Mouse (Mus musculus) heart, adult 8-10 months (tissue): ENCODE data around the gene Itgb3. TPM values are rescaled to one million over a fixed set of nuclear protein-coding genes. Genes with fewer than 3 reads are reported as not detected.
A peak's percentile ranks its signal among the peaks of the same experiment; 100 is the strongest.

Experiments used
- DNase-seq: peaks from one replicate; pipeline ENCODE4 v3.0.0; 2022; ENCODE audit warnings: low spot score
- total RNA-seq, 4 experiments: library from RNA; stranded (reverse); gene quantifications; 2 replicates each; pipeline ENCODE4 v1.2.4; 2022

The Itgb3 gene
- total RNA-seq, 4 experiments from 2014 or later = 2.2 to 4.1 (median 2.9) TPM

DNA sequence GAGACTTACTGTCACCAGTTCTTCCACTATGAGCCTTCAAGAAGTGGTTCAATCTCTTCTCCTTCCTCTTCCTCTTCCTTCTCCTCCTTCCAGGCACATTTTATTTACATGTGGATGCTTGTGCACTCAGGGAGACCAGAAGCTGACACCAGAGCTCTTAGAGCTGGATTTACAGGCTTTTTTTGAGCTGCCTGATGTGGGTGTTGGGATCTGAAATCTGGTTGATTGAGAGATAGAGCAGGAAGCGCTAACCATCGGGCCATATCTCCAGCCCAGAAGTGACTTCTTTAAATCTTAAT is 25.5 kb upstream of the Itgb3 start:
- DNase-seq = no peak

DNA sequence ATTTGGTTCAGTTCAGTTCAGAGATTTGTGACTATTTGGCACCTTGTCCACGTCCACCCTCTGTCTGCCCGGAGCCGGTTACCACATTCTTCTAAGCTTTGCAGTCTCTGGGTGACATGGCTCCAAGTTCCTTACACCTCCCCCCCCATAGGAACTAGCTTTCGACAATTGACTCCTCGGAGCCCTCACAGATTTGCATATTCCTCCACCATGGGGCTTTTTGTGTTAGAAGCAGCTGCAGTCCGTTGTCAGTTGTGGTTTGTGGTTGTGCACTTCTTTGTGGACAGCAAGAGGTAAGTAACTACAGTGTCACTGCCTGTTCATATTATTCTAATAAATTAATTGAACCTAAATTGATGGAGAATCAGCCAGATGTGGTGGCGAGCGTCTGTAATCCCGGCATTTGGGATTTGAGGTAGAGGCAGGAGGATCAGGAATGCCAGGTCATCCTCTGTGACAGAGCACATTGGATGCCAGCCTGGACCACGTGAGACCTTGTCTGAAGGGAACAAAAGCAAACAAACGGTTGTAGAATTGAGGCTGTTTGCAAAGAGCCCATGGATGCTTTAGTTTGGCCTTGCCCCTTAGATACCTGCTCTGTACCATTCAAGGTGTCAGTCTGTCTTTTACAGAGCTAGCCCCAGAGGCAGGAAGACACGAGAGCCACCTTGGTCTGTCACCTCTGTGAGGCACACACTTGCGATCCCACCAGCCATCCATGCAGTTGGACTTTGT is 25.0 kb upstream of the Itgb3 start:
- DNase-seq = no peak

DNA sequence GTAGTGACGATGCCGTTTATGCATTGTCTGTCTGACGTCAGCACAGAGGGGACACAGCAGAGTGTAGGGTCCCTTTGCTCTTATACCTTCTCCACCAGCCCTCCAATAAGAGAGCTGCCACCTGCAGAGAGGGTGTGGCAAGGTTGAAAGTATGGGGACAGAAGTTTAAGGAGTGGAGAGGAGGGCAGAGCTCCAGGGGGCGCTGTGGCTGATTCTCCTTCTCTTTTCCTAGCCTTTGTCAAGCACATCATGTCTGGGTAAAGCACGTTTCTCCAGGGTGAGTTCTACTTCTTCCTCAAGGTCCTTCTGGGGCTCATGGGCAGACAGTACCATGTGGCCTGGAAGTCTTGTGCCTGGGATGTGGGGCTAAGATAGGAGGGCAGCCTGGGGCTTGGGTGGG is 22.3 kb upstream of the Itgb3 start:
- DNase-seq = no peak

DNA sequence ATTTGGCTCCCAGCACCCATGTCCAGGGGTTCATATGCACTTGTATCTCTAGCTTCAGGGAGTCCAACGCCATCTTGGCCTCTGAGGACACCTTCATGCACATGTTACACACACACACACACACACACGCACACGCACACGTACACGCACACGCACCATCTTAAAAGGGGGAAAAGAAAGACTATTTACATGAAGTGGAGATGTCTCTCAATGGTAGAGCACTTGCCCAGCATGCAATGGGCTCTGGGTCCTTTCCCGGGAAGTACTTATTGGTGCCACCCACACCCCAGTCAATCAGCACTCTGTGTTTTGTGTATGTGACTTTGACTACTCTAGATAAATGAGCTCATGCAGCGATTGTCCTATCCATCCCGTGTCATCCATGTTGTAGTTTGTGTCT is 19.9 kb upstream of the Itgb3 start:
- no peak for DNase-seq

DNA sequence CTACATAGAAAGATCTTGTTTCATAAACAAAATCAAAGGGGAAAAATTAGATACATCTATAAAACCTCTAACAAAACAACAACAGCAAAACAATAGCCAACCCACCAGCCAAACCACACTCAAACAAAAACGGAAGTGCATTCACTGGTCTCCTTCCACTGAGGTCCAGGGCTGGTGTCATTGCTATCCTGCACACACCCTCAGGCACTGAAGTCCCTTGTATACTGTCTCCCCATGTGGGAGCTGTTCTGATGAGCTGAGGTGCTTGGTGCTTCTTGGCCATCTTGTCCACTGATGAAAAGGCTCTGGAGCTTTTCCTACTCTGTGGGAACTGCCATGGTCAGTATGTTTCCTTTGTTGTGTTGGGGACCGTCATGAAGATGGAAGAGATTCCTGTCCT is 19.3 kb upstream of the Itgb3 start:
- DNase-seq = no peak

DNA sequence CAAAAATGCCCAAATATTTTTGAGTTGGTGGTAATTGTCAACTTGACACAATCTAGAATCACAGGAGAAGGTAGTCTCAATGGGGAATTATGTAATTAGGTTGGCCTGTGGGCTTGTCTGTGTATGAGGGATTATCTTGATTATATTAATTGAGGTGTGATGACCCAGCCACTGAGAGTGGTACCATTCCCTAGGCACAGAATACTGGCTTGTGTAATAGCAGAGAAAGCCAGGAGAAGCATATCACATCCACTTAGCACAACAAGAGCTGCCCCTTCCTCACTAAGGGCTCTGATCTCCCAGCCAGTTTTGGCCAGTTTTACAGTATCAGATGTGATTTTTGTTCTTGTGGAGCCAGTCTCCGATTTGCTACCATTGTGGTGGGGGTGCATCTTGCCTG is 18.2 kb upstream of the Itgb3 start:
- DNase-seq = no peak

DNA sequence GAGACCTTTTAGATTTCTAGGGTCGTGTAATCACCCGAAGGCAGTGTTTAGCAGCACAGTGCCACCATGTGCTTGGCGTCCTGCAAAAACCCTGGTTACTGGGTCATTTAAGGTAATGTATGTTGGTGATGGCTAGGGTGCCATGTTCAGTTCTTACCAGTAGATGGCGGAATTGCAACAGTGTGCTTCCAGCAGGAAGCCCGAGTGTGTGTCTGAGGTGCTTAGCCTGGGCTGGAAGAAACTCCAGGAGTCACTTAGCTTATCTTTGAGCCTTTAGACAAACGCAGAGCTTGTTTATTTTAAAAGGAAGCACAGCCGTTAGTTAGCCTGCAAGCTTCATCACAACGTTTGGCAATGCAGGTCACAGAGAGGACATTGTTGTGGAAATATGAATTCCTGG is 17.7 kb upstream of the Itgb3 start:
- peak; percentile 82 for DNase-seq

DNA sequence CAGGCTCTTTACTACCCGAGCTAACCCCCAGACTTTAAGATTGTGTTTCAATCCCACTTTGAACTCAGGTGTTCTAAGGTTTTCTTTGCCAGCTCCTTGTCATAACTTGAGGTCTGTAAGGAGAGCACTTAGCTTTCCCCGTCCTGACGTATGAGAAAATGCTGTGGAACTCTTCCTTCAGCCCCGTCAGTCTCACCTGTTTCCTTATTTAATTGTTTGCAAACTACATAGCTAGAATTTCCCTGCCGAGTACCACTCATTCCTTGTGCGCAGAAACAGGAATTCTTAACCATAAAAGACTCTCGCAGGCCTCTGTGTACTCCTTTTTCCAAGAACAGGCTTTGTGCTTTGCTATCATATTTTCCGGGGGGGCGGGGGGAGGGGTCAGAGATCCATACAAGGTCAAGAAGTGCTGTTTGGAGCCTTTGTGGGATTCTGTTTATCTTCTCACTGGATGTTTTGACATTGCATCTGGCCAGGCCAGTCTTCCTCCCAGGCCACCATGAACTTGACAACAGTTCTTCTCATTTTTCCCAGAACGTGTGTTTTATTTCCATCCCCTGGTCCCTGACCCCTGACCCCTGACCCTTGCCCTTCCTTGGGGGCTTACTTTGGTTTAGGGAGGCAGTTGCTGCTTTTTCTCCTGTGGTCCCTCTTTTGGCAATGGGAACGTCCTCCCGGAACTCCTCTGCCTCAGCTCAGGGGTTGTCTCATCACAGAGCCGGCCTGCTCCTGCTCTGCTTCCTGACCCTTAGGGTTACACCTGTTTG is 15.5 kb upstream of the Itgb3 start:
- DNase-seq = no peak

DNA sequence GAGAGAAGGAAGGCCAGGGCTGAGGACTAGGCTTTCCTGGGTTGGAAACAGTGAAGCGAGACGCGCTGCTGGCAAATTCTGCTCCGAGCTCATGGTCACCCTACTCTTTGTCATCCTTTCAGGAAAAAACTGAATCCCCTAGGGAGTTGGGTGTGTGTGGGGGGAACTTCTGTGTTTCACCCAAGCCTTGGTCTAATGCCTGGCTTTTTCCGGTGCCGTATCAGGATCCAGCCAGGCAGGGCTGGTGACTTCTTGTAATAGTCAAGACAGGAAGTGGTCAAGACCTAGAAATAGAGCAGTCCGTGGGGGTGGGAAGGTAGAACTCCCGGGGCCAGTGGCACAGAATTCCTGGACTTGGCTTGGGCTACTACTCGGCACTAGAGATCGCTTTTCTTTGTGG is 11.4 kb upstream of the Itgb3 start:
- DNase-seq = no peak

DNA sequence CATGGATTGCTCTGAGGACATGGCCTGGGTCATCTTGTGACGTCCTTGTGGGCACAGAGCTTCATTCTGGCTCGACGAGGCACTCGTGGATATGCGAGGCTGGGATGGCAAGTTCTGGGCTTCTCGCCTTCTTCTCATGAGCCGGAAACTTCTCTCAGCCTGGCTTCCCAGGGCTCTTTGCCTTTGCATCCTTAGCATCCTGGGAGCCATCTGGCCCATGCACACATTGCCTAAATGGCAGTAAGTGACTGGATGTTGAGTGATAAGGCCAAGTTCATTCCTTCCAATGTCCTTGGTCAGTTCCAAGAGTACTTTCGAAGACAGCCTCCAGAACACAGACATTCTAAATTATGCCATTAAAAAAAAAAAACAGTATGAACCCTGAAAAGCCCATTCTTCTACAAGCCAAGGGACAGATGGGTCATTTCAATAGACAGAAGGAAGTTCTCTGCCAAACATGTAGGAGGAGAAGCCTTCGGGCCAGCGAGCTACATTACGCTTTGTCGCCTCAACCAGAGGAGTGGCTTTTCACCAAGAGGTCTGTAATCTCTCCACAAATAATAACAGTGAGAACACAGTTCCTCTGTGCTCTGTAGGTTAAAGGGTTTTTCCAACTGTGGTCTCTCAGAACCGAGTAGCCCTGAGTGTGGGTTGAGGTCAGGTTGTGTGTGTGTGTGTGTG is 8.4 kb upstream of the Itgb3 start:
- DNase-seq = peak; percentile 46

DNA sequence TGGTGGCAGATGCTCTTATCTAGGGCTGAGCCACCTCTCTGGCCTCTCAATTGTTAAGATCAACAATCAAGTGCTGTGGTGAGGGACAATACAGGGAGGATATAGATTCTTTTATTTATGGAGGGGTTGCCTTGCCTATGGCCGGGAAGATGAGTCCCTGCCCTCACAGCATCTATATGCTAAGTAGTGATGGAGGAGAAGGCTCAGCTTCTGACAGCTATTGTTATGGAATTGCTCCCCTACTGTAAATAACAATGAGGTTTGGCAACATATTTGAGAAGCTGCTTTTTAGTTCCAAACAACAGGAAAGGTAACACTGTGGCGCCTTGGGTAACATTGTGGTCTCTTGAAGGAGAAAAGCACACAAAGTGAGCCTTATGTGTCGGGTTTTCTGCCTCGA is 7.1 kb upstream of the Itgb3 start:
- DNase-seq = no peak

DNA sequence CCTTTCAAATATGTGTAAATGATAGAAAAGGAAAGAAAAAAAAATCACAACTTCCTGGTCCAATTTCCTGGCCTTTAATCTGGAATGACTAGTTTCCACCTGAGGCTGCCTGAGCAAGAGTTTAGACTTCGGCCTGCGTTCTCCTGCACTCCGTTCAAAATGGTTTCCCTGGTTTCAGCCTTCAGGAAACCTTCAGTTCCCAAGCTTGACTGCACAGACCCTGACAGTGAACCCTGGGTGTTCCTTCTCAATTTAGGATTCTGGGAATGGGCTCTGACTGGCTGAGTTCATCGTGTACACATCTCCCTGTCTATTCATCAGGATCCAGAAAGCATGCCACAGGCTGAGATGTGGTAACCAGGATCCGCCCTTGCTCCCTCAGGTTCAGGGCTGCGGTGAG is 3.6 kb upstream of the Itgb3 start:
- DNase-seq = no peak

DNA sequence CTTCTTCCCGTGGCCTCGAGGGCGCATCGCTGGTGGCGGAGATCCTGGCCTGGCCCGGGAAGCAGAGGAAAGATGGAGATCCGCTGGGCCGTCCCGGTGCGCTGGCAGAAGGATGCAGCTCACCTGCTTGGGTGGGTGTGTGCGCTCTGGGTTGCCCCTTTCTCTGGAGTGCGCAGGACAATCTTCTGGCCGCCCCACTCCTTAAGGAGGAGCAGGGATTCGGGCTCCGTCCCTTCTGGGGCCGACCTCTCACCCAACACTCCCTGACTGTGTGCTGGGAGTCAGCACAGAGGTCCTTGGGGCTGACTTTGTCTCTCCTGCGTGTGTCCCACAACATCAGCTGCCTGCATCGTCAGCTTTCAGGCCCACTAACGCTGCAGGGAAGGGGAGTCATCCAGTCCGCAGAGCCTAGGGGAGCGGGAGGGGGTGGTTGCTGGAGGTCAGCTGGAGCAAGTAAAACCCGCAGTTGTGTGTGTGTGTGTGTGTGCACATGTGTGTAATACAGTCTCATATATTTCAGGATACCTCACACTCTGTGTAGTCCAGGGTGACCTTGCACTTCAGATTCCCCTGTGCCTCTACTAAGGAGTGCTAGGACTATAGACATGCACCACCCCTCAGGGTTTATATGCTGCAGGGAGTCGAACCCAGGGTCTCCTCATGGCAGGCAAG is 585 bp downstream of the Itgb3 start:
- DNase-seq = no peak

DNA sequence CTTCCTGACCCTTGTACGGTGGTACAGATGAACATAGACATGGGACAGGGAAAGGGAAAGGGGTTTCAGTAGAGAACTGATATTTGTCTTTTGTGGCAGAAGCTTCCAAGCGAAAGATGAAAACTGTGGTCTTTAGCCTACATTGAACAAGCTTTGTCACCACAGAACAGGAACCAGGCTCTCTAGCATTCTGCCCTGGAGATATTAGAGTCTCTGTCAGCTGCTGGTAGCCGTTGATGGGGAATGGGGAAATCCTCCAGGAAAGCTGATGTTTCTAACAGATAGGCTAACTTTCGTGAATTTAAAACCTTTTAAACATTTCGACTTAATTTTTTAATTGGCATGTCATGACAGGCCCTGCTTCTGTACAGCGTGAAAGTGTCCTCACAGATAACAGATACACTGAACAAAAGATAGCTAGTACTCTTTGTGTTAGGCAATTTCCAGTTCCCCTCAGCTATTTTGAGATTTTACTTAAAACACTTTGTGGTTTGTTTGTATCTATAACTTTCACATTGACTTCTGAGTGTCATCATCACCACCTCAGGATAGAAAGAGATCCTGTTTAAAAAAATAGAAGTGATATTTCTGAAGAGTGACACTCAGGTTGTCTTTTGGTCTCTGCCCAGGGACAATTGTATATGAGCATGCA is 1.4 kb downstream of the Itgb3 start:
- DNase-seq = no peak

DNA sequence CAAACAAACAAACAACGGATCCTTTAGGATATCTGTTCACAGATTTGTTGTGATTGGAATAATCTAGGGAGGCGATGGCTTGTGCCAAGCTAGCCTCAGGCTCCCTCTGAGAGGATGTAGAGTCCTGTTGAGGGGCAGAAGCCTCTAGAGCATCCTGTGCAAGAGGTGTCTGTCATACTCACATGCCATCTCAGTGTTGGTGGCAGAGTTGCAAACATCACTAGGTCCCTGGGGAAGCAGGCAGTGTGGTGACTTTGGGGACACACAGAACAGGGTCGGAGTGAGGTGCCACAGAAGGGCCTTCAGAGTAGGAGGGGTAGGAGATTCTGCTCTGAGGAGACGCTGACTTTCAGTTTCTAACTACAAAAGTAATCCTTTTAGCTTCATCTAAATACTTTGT is 1.9 kb downstream of the Itgb3 start:
- no peak for DNase-seq

DNA sequence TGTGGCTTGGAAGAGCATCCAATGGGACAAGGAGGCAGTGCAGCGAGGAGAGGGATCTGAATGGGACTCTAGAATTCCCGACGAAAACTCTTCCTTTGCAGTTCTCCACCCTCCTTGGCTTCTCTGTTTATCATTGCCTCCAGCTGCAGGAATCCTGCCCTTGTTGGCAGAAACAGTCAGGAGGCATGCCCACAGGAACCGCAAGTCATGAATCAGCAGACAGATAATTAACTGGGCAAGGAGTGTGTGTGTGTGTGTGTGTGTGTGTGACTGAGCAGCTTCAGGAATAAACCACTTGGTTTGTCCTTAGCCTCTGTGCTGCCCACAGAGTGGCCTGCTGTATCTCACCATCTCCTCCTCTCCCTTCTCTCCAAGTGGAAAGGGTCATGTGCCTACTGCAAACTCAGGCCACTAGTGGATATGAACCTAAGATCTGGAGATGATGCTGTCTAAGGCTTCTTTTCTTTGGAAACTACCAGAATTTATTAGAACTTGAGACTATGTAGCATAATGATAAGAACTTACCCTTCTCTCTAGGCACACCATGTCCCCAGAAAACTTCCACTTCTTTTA is 3.9 kb downstream of the Itgb3 start:
- DNase-seq = no peak

DNA sequence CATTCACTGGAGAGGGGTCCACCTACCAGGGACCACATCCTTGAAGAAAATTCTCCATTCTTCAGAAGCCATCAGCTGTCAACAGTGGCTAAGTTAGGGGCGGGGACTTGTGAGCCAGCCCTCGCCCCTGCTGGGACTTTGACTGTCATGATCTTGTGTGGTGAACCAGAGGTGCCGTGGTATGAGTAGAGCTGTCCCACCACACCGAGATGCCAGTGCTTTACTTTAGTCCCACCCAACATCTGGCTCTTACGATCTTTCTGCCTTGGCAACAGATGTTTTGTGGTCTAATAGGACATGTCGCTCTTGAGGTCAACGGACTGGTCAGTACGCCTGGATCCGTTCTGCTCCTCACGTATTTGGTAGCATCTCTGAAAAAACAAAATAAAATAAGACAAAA is 5.8 kb downstream of the Itgb3 start:
- DNase-seq = no peak

DNA sequence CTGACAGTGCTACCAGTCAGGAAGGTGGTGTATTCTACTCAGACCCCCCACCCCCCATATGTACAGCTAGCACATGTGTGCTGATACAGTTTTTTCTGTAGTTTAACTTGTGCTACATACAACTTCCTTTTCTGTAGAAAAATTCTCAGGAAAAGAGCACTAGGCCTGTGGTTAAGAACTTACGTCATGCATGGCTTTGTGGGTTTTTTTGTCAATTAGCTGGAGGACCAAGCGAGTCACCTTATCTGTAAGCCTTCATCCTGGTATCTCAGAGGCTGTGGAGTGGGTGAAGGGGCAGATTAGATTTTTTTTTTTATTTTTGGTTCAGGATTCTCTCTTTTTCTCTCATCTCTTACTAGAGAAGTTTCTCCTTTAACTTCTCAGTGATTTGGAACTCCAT is 6.3 kb downstream of the Itgb3 start:
- DNase-seq = no peak

DNA sequence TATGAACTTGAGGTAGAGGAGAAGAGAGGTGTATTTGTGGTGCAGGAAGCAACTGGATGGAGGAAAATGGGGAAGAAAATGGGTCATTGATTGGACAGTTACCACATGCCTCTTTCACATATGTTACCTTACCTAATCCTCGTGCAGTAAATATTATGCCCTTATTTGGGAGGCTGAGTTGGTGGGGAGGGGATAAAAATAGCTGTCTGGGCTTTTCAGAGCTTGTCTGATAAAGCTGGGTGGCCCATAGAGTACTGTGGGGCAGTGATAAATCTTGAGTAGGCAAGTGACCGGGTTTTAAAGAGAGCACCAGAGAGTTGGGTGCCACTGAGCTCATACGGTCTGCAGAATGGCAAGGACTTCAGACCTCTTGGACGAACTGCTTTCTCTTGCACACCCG is 8.4 kb downstream of the Itgb3 start:
- DNase-seq = no peak

DNA sequence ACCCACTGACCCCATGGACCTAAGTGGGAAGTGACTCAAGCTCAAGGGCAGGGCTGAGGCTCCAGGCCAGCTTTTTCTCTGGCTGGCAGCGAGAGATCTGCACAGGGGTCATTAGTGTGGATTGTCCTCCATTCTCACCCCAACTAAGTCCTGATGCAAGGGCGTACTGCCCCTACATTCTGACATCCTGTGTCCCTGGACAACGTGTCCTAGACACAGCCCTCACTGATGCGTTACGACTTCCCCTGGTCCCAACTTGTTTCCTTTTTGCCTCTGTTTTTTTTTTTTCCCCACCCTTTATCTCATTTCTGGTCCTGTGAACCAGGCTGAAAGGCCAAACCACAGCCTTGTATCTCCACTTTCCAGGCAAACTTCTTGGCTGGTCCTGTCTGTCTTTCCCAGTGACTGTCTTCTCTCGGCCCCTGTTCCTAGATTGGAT is 10.9 kb downstream of the Itgb3 start:
- peak; percentile 21 for DNase-seq
